Mouse (Mus musculus) heart, postnatal 0 days (tissue): Measurements from ENCODE around the gene Pik3cb.

Source experiments
- CTCF ChIP-seq: IDR thresholded peaks from 2 replicates; pipeline ENCODE4 v1.5.1; 2016; ENCODE audit warnings: antibody characterized with exemption, control low read depth, low read depth
- EP300 ChIP-seq: IDR thresholded peaks from 2 replicates; pipeline ENCODE4 v1.6.1; 2016; ENCODE audit warnings: antibody characterized with exemption, low read depth

GRCm38 (mm10) chr9:99009069-99009897 is 131.1 kb downstream of the Pik3cb start:
- TF ChIP-seq CTCF, result no peak
- TF ChIP-seq EP300, result no peak
